Mouse (Mus musculus) embryonic stem cell, embryonic (primary cell): Measurements from ENCODE around the gene Tcf7.

Source experiments
- CTCF ChIA-PET, 4 experiments: fragments of 300-600 bp in 2 of 4; fragments of 350-600 bp in 2 of 4; sonication (Branson Sonifier 250); formaldehyde crosslinking; loops; one replicate each; lab custom pipeline; 2022; ENCODE audit warnings: inconsistent platforms in 2 of 4; lab: Charles Lee
- POLR2A ChIA-PET, 4 experiments: fragments of 300-600 bp in 2 of 4; fragments of 350-600 bp in 2 of 4; sonication (Branson Sonifier 250); formaldehyde crosslinking; loops; one replicate each; lab custom pipeline; 2022; ENCODE audit warnings: antibody characterized with exemption in 4 of 4, inconsistent platforms in 1 of 4; lab: Charles Lee

Gene Tcf7

GRCm38 (mm10) chr11:52228722-52229448 is 53.9 kb downstream of the Tcf7 start:
- ChIA-PET POLR2A (interaction anchor here in 3 of 4 experiments (0.5 to 8.9 kb wide), 20 partner anchors 8 to 374 kb away, joined by 3 to 99 read pairs (median 4); partner anchors contain the start of genes Cdkn2aipnl (in 1 of the 3) and Vdac1 (in 1 of the 3)), CTCF (interaction anchor here in 1 of 4 experiments (1.1 to 3.6 kb wide), 3 partner anchors 9 to 118 kb away, joined by 4 to 27 read pairs (median 17); no protein-coding TSS in a partner anchor)

DNA sequence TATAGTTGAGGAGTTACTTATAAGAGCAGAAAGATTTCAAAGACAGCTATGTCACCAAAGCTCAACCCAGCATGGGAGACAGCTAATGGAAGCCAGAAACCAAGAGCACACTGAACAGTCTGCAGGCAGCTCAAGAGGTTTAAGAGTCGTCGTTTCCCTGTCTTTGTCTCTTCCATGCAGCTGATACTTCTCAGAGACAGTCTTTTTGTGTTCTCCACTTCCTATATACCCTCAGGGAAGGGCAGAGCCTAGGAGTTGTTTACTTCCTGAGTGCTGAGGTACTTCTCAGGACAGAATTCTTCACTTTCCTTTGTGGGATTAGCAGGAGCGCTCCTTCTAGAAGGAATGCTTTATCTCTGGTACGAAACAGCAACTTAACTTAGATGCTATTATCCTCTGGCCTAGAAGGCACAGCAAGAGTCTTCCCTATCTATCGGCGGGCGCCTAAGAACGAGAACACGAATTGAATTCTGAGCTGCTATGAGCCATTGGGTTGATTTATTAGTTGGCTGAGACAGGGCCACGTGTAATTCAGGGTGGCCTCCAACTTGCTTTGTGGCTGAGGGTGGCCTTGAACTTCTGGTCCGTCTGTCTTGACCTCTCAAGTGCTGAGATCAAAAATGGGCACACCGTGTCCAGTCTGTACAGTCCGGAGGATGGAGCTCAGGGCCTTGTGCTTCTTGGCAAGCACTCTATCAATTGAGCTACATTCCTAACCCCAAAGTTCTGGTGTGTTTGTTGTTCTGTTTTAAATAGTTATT is 55.2 kb downstream of the Tcf7 start:
- POLR2A ChIA-PET: interaction anchor here in 3 of 4 experiments (0.6 to 8.9 kb wide), 40 partner anchors 8 to 533 kb away, joined by 3 to 99 read pairs (median 4); partner anchors contain the start of genes Vdac1 (in 3 of the 3), Cdkn2aipnl (in 1 of the 3) and Tcf7 (in 1 of the 3)
- CTCF ChIA-PET: interaction anchor here in 3 of 4 experiments (0.6 to 3.6 kb wide), 7 partner anchors 27 to 428 kb away, joined by 3 to 27 read pairs (median 4); no protein-coding TSS in a partner anchor

DNA sequence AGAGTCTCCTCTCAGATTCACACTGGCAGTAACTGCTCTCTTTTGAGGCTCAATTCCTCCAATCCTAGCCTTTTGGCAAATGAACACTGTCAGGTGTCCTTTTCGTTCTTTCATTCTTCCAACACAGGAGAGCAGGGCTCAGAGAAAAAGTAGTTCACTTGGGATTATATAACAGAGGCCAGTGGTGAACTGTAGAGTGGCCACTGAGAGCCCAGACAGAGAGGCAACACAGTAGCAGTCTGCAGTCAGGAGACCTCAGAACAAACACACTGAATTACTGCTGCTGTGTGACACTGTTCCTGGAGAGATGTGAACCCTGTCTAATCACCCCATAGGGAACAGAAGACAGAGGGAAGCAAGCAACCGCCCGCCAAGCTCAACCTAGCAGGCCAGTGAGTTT is 55.8 kb downstream of the Tcf7 start:
- CTCF ChIA-PET: interaction anchor here in 3 of 4 experiments (0.6 to 3.6 kb wide), 8 partner anchors 27 to 428 kb away, joined by 3 to 27 read pairs (median 4); no protein-coding TSS in a partner anchor
- POLR2A ChIA-PET: interaction anchor here in 3 of 4 experiments (0.6 to 8.9 kb wide), 36 partner anchors 8 to 532 kb away, joined by 3 to 99 read pairs (median 5); partner anchors contain the start of genes Vdac1 (in 3 of the 3), Cdkn2aipnl (in 1 of the 3) and Tcf7 (in 1 of the 3)

- CTCF ChIA-PET: interaction anchor here (0.5 to 3.6 kb wide), 11 partner anchors 28 to 170 kb away, joined by 3 to 27 read pairs (median 4); no protein-coding TSS in a partner anchor
These were observed 56.7 kb downstream of the Tcf7 start for GRCm38 (mm10) chr11:52225986-52226599.

DNA sequence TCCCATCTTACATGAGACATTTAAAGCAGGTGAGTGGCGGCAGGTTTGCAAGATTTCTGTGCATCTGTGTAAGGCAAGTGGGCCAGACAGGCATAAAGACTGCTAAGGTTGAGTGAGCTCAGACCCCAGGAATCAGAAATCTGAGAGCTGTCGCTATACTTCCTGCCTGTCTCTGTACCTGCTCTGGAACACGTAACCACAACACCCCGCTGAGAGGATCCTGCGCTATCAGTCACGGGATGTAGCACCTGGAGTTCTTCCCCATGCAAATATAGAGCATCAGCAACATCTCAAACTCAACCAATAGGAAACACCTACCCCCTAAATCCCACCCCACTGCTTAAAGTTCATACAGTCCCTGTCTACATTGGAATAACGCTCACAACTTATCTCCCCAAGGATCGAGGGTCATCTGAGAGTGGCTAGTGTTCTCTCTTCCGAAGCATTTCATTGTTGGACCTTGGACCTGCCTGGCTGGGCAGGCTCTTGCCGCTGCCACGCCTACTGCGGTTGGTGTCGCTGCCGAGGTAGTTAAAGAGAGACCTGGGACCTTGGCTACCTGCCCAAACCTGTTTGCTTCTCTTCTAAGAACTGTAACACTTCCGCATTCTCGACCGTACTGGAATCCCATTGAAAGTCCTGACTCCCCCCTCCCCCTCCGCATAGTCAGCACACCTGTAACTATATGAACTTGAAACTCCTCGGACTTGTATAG is 58.7 kb downstream of the Tcf7 start:
- ChIA-PET POLR2A (interaction anchor here in 3 of 4 experiments (0.6 to 8.9 kb wide), 22 partner anchors 9 to 535 kb away, joined by 3 to 76 read pairs (median 4); partner anchors contain the start of genes Vdac1 (in 2 of the 3), 0610009B22Rik (in 1 of the 3), 9530068E07Rik (in 1 of the 3) and Ppp2ca (in 1 of the 3)), CTCF (interaction anchor here in 2 of 4 experiments (1.2 to 2.0 kb wide), 3 partner anchors 90 to 122 kb away, joined by 3 to 19 read pairs (median 3); no protein-coding TSS in a partner anchor)

More at GRCm38 (mm10) chr11:52225986-52226599, 56.7 kb downstream of the Tcf7 start:
- POLR2A ChIA-PET: interaction anchor here in 3 of 4 experiments (0.6 to 8.9 kb wide), 33 partner anchors 9 to 1603 kb away, joined by 3 to 99 read pairs (median 5); partner anchors contain the start of genes Vdac1 (in 3 of the 3) and Cdkn2aipnl (in 1 of the 3)

- CTCF ChIA-PET: interaction anchor here (0.5 to 2.0 kb wide), 28 partner anchors 8 to 418 kb away, joined by 3 to 19 read pairs (median 4); partner anchors contain the start of gene 9530068E07Rik (in 1 of the 4)
- POLR2A ChIA-PET: interaction anchor here in 3 of 4 experiments (0.5 to 8.9 kb wide), 27 partner anchors 8 to 637 kb away, joined by 3 to 76 read pairs (median 4); partner anchors contain the start of genes 0610009B22Rik (in 1 of the 3), 9530068E07Rik (in 1 of the 3), Ppp2ca (in 1 of the 3) and Sar1b (in 1 of the 3)
These were observed 59.9 kb downstream of the Tcf7 start for GRCm38 (mm10) chr11:52222891-52223290.

GRCm38 (mm10) chr11:52221921-52222320 is 60.9 kb downstream of the Tcf7 start:
- CTCF ChIA-PET: interaction anchor here in 3 of 4 experiments (1.0 to 2.9 kb wide), 7 partner anchors 33 to 417 kb away, joined by 3 to 28 read pairs (median 3); no protein-coding TSS in a partner anchor
- POLR2A ChIA-PET: interaction anchor here in 2 of 4 experiments (1.2 to 5.0 kb wide), 12 partner anchors 11 to 402 kb away, joined by 3 to 58 read pairs (median 6); partner anchors contain the start of gene Vdac1 (in 2 of the 2)

GRCm38 (mm10) chr11:52220282-52220681 is 62.5 kb downstream of the Tcf7 start:
- CTCF ChIA-PET: interaction anchor here (0.5 to 2.9 kb wide), 77 partner anchors 9 to 931 kb away, joined by 3 to 36 read pairs (median 4); partner anchors contain the start of genes Cdkn2aipnl (in 2 of the 4), 9530068E07Rik (in 1 of the 4), Col23a1 (in 1 of the 4) and Tcf7 (in 1 of the 4)
- POLR2A ChIA-PET: interaction anchor here (0.6 to 2.5 kb wide), 50 partner anchors 10 to 930 kb away, joined by 3 to 20 read pairs (median 4); partner anchors contain the start of genes Vdac1 (in 3 of the 4), Hnrnpab (in 2 of the 4), Col23a1 (in 1 of the 4) and Ppp2ca (in 1 of the 4)

DNA sequence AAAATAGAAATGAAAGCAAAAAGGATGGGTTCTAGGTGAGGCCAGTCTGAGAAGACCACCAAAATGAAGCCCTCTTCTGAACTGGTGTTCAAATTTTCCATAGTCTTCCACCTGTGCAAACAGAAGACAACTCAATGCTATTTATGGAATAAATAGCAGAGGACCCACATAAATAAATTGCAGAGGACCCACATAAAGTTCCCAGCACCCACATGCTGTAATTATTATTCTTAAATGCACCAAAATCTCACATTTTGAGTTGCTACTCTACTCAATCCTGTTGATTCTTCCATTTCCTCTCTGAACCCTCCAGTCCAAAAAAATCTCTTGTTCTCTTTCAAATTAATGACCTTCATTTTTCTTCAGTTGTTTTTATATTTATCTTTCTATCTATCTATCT is 68.9 kb downstream of the Tcf7 start, which contains the start of gene Olfr1371:
TSS of gene Olfr1371 (minus strand) at position 101 of the 400 bp plus-strand sequence.
- ChIA-PET CTCF (no interaction called here), POLR2A (no interaction called here)
